Mouse (Mus musculus): ENCODE data around the gene R3hdm4. TPM values are rescaled to one million over a fixed set of nuclear protein-coding genes. Genes with fewer than 3 reads are reported as not detected.

The R3hdm4 gene
- polyA plus RNA-seq, 1 experiment from 2014 or later, result 137 TPM

DNA sequence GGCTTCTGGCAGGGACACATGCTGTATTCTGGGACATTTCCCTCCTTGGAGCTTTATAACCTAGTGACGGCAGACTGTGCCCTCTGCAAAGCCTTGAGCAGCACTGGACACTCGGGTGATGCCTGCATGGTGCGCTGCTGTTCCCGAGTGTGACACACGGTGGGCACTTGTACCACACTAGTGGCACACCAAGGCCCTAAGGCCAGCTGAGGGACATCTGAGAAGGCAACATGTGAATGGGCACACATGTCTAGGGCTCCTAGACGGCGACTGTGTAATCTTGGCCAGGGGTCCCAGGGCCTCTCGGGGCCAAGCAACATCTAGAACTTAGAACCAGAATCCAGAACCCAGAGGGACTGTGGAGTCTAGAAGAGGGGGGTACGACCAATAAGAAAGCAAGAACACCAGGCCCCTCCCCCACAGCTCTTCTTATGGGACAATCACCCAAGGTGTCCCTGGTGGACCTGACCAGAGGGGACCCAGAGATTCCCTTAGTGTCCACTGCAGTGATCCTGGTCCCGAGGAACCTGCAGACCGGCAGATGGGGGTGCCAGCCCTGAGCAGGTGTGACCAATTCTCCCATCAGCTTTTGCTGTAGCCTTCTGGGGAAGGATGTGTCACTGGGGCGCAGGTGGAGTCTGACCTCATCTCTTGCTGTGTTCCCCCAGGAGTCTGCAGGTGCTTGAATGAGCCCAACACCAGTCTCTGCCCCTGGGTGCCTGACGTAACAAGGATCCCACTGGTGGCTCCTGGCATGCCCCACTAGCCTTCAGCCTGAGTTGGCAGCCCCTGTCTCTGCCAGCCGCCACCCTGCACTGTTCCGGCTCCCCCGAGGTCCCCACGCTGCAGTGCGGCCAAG, 9.2 kb upstream of the R3hdm4 start:
- no peak overlapping the region for H3K4me2 ChIP-seq
- 87% methylated on average over 18 of the region's 18 CpGs for WGBS
- H3K27ac ChIP-seq, result no peak overlapping the region
- H3K36me3 ChIP-seq, result peaks cover 8% of the 10 kb centered on the region; the same call in 1 of the 2 replicates
- H3K4me3 ChIP-seq (replicated peaks), result no peak overlapping the region
- no peak overlapping the region for H3K9ac ChIP-seq
- H3K9me3 ChIP-seq, result no peaks in the 10 kb centered on the region
- no peak for ATAC-seq (ENCODE audit: insufficient read depth, low FRiP score, low read depth)
- H3K4me1 ChIP-seq, result peaks cover 51% of the 10 kb centered on the region
- H3K27me3 ChIP-seq (replicated peaks), result no peaks in the 10 kb centered on the region

DNA sequence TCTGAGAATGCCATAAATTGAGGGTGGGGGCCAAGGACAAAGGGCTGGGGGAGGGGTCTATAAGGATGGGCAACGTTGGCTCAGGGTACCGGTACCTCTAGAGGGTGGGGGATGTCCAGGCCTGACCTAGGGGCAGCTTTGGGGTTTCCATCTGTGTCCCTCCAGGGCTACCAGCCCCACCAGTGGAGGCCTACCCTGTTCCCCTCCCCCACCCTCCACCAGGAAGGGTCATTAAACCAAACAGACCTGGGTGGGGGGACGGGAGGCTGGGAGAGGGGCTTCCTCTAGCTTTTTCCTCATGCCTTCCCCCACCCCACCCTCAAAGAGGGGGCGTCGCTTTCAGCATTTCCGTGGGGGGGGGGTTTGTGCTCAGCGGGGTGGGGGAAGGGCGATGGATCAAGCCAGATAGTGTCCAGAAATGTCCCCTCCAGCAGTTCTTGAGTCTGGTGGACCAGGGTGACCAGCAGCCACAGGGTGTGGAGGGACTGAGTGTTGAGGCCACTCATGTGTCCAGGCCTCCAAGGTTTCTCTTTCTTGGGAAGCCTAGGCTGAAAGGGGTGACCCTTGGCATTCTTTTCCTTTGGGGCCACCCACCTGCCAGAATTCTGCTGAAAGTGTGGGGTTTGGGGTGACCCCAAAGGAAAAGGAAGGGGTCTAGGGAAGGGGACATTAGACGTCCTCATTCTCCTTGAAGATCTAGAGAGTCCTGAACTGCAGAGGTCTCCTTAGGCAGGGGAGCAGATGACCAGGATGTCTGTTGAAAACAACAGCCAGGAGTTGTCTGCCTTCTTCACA, 8.1 kb upstream of the R3hdm4 start:
- H3K36me3 ChIP-seq, result peaks cover 8% of the 10 kb centered on the region; the same call in 1 of the 2 replicates
- peak overlapping the region; percentile 92 for H3K4me2 ChIP-seq
- ATAC-seq (ENCODE audit: insufficient read depth, low FRiP score, low read depth), result no peak
- no peaks in the 10 kb centered on the region for H3K9me3 ChIP-seq
- whole genome bisulfite sequencing, result 26% methylated on average over 9 of the region's 9 CpGs
- H3K4me3 ChIP-seq (replicated peaks), result peak overlapping the region; percentile 99
- no peak overlapping the region for H3K9ac ChIP-seq
- peaks cover 47% of the 10 kb centered on the region for H3K4me1 ChIP-seq
- H3K27ac ChIP-seq, result peak overlapping the region; percentile 44
- no peaks in the 10 kb centered on the region for H3K27me3 ChIP-seq (replicated peaks)

DNA sequence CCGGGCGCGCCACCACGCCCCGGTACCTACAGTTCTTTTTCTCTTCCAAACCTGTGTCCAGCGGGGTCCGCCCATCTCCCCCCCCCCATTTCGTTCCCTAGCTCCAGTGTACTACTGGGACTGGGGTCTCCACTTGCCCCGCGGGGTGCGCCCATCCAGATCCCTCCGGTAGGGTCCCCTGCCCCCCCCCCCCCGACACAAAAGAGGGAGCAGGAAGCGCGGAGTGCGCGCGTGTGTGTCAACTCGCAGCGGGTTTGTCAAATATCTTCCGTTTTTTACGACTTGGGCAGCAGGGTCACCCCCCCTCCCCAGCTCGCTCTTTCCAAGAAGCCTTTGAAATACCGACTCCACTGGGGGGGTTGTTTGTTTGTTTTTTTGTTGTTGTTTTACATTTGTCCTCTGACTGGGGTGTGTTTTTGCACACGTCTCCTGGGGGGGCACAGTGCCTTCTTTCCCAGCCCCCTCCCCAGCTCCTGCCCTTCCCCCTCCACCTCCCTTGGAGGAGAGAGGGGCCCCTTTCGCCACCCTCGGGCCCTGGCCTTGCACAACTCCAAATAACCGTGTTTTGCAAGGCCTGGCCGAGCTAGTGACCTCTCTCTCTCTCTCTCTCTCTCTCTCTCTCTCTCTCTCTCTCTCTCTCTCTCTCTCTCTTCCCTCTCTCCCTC, 7.2 kb upstream of the R3hdm4 start:
- H3K27ac ChIP-seq, result peak overlapping the region; percentile 97
- H3K9me3 ChIP-seq, result no peaks in the 10 kb centered on the region
- WGBS, result under 1% methylated on average over 28 of the region's 29 CpGs
- peaks cover under 1% of the 10 kb centered on the region; the same call in 1 of the 2 replicates for H3K27me3 ChIP-seq (replicated peaks)
- peak overlapping the region; percentile 84; the same call in 1 of the 2 replicates for H3K9ac ChIP-seq
- ATAC-seq (ENCODE audit: insufficient read depth, low FRiP score, low read depth), result no peak
- H3K4me3 ChIP-seq (replicated peaks), result peak overlapping the region; percentile 99
- H3K4me1 ChIP-seq, result peaks cover 37% of the 10 kb centered on the region
- H3K4me2 ChIP-seq, result peak overlapping the region; percentile 92
- H3K36me3 ChIP-seq, result peaks cover 8% of the 10 kb centered on the region; the same call in 1 of the 2 replicates

DNA sequence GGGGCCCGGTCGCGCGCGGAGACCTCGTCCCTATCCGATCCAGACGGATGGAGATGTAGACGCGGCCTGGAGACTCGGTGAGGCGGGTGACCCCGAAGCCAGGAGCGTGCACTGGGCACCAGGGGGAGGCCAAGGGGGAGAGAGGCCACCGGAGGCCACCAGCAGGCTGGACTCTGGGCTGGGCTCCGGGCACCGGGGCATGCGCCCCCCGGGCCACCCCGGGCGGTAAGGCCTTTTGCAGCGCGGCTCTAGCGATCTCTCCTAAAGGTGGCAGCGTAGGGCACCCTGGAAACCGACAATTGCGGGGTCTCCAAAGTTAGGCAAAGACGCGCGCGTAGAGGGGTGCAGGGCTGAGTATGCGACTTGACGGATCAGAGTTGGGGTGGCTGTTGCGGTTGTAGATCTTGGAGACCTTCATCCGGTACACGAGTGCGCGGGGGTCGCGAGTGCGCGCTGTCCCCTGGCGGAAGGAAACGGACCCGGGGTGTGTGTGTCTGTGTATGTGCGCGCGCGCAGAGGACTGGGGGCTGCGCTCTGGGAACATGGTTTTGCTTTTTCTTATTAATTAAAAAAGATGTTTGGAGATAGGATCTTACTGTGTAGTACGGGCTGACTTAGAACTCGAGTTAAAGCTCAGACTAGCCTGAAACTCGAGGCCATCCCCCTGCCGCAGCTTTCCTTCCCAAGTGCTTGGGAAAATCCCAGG, 6.5 kb upstream of the R3hdm4 start:
- peaks cover 8% of the 10 kb centered on the region; the same call in 1 of the 2 replicates for H3K36me3 ChIP-seq
- H3K27me3 ChIP-seq (replicated peaks), result peaks cover 8% of the 10 kb centered on the region
- H3K4me1 ChIP-seq, result peaks cover 30% of the 10 kb centered on the region
- WGBS, result under 1% methylated on average over 54 of the region's 54 CpGs
- H3K4me3 ChIP-seq (replicated peaks), result peak overlapping the region; percentile 99
- peak overlapping the region; percentile 97 for H3K27ac ChIP-seq
- H3K9ac ChIP-seq, result peak overlapping the region; percentile 84
- ATAC-seq (ENCODE audit: insufficient read depth, low FRiP score, low read depth), result peak; percentile 24; the same call in 1 of the 2 replicates
- peak overlapping the region; percentile 92 for H3K4me2 ChIP-seq
- no peaks in the 10 kb centered on the region for H3K9me3 ChIP-seq

DNA sequence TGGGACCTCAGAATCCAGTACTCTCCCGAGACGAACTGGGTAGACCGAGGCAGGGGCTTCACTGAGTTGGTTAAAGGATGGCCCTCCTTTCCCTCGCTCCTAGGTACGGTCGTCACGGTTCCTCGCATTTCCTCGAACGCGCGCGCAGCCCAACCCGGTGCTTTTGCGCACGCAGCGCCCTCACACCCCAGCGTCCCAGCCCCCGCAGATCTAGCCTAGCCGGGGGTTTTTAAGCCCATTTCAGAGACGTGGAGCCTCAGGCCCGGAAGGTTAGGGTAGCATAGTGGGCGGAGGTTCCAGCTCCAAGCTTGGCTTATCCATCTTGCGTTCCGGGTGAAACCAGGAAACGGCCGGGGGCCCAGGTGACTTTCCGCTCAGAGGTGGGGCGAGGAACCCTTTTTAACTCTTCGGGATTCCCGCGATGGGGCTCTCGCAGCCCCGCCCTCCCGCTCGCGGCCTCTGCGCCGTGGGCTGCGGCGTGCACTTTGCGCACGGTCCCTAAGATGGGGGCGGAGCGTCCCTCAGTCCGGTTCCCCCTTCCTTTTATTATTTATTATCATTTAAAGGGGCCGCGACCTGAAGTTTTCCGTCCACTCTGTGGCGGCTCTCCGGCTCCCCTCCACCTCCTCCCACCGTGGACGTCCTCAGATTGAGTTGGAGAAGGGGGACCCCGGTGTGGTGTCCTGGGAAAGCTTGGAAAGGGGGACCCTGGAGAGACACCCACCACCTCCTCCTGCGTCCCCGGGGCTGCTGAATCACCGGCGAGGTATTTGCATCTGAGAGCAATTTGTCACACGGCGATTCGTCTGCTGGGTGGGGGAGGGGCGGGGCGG, 5.7 kb upstream of the R3hdm4 start, which contains the start of gene Arid3a:
TSS of gene Arid3a (plus strand) at position 553 of the 833 bp plus-strand sequence.
- ATAC-seq (ENCODE audit: insufficient read depth, low FRiP score, low read depth), result peak; percentile 81
- Histone ChIP-seq H3K4me2 (peak within 1 kb of the TSS; percentile 92), H3K4me3 (replicated peaks) (peak within 1 kb of the TSS; percentile 99), H3K27me3 (replicated peaks) (peaks cover 13% of the 10 kb centered on the region), H3K27ac (peak within 1 kb of the TSS; percentile 97), H3K4me1 (peaks cover 24% of the 10 kb centered on the region), H3K9me3 (no peaks in the 10 kb centered on the region), H3K9ac (peak within 1 kb of the TSS; percentile 84), H3K36me3 (peaks cover 3% of the 10 kb centered on the region; the same call in 1 of the 2 replicates)
- WGBS, result under 1% methylated on average over 63 of the region's 63 CpGs

DNA sequence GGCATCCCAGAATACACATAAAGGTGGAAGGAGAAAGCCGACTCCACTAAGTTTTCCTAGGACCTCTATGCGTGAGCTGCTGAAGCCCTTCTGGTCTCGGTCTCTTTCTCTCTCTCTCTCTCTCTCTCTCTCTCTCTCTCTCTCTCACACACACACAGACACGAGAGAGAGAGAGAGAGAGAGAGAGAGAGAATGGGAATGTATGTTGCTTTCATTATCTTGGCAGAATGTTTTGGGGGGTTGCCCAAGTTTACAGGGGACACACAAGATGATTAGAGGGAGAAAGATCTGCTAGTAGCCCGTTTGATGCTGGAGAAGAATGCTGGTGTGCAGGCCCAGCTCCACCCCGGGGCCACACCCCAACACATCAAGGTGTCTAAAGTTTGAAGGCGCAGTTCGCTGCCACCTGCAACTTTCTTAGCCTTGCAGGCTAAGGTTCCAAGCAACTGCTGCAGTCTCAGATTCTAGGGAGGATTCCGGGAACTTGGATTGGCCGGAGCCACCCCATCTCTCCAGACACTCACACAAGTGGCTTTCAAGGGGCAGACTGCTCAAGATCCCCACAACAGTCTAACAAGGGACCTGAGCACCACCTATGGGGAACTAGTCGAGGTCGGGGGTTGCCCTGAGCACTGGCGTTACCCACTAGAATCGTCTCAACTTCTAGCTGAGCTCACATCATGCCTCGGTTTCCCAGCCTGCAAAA, 4.9 kb upstream of the R3hdm4 start:
- H3K9ac ChIP-seq, result peak overlapping the region; percentile 54; the same call in 1 of the 2 replicates

DNA sequence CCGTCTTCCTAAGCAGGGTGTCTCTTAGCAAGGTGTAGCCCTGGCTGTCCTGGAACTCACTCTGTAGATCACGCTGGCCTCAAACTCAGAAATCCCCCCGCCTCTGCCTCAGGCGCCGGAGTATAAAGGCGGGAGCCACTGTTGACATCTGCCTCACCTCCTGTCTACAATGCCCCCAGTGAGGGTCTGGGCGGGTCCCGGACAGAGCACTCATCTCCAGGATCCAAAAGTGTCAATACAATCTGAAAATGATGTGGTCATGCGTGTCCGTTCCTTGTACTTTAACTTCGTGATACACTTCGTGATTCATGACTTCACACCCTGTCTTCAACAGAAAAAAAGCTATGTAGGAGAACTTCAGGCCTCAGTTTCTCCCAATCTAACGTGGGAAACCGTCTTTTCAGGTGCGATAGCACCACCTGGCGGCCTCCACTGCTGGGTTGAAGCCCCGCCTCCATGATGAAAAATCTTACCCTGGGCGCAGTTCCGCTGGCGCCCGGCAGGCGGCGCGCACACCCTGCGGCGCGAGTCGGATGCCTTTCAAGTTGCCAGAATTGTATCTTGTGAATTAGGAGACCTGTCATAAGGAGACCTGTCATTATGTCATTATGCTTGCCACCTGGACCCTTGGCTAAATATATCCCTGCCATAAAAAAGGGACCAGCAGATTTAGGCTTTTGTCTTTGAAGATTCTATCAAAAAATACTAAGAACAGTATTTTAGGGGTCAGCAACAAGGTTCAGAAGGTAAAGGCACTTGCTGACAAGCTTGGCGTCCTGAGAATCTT, 4.2 kb upstream of the R3hdm4 start:
- peak overlapping the region; percentile 92 for H3K4me2 ChIP-seq
- peaks cover 29% of the 10 kb centered on the region for H3K27me3 ChIP-seq (replicated peaks)
- no peak for ATAC-seq (ENCODE audit: insufficient read depth, low FRiP score, low read depth)
- H3K27ac ChIP-seq, result peak overlapping the region; percentile 2; the same call in 1 of the 2 replicates
- 11% methylated on average over 29 of the region's 29 CpGs for WGBS
- H3K9me3 ChIP-seq, result no peaks in the 10 kb centered on the region
- H3K36me3 ChIP-seq, result no peaks in the 10 kb centered on the region
- no peak overlapping the region for H3K4me3 ChIP-seq (replicated peaks)
- no peak overlapping the region for H3K9ac ChIP-seq
- H3K4me1 ChIP-seq, result peaks cover 34% of the 10 kb centered on the region

More for the DNA sequence above, 4.9 kb upstream of the R3hdm4 start:
- 9% methylated on average over 14 of the region's 15 CpGs for WGBS
- H3K4me1 ChIP-seq, result peaks cover 28% of the 10 kb centered on the region
- peak overlapping the region; percentile 97 for H3K27ac ChIP-seq
- ATAC-seq (ENCODE audit: insufficient read depth, low FRiP score, low read depth), result no peak
- peak overlapping the region; percentile 92 for H3K4me2 ChIP-seq
- peak overlapping the region; percentile 99 for H3K4me3 ChIP-seq (replicated peaks)
- peaks cover 21% of the 10 kb centered on the region for H3K27me3 ChIP-seq (replicated peaks)
- no peaks in the 10 kb centered on the region for H3K36me3 ChIP-seq
- no peaks in the 10 kb centered on the region for H3K9me3 ChIP-seq

DNA sequence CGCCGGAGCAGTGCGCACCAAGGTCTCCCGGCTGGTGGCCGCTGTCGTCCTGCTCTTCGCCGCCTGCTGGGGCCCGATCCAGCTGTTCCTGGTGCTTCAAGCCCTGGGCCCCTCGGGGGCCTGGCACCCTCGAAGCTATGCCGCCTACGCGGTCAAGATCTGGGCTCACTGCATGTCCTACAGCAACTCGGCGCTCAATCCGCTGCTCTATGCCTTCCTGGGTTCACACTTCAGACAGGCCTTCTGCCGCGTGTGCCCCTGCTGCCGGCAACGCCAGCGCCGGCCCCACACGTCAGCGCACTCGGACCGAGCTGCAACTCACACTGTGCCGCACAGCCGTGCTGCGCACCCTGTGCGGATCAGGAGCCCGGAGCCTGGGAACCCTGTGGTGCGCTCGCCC, 564 bp upstream of the R3hdm4 start:
- no peaks in the 10 kb centered on the region for H3K36me3 ChIP-seq
- WGBS, result 3% methylated on average over 34 of the region's 34 CpGs
- H3K27me3 ChIP-seq (replicated peaks), result peaks cover 55% of the 10 kb centered on the region
- no peak overlapping the region for H3K27ac ChIP-seq
- peaks cover 53% of the 10 kb centered on the region for H3K4me1 ChIP-seq
- no peak for ATAC-seq (ENCODE audit: insufficient read depth, low FRiP score, low read depth)
- no peak overlapping the region for H3K9ac ChIP-seq
- H3K9me3 ChIP-seq, result no peaks in the 10 kb centered on the region
- peak overlapping the region; percentile 53 for H3K4me2 ChIP-seq
- H3K4me3 ChIP-seq (replicated peaks), result peak overlapping the region; percentile 29

DNA sequence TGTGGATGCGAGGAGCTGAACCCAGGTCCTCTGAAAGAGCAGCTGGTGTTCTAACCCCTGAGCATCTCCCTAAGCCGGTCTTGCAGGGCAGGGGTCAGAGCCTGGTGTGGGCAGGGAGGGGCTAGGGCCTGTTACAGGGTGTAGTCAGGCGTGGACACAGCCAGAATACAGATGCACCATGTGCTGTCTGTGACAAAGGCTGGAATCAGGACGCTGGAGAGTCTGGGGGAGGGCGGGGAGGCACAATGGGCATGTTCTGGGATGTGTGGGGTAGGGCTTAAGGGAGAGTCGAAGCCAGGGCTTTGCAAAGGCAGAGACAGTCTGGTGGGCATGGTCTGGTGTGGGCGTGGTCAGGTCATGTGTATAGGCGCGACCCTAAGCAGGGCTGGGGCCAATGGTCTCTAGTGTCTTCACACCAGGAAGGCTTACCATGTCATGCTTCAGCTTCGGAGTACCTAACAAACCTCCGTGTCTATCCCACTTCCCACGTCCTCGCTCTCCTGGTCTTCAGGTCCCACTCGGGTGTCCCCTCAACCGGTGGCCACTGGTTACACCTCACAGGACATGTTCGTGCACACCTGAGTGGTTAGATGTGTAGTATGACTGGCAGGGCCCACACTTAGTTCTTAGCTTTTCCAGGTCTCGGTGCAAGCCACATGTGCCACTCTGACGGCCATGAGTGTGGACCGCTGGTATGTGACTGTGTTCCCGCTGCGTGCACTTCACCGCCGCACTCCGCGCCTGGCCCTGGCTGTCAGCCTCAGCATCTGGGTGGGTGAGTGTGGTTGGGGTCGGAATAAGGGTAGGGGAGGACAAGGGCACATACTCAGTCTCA, 735 bp downstream of the R3hdm4 start:
- 26% methylated on average over 26 of the region's 26 CpGs for WGBS
- peaks cover 54% of the 10 kb centered on the region for H3K4me1 ChIP-seq
- H3K27me3 ChIP-seq (replicated peaks), result peaks cover 55% of the 10 kb centered on the region
- no peak for ATAC-seq (ENCODE audit: insufficient read depth, low FRiP score, low read depth)
- no peak overlapping the region for H3K27ac ChIP-seq
- H3K9me3 ChIP-seq, result no peaks in the 10 kb centered on the region
- no peaks in the 10 kb centered on the region for H3K36me3 ChIP-seq
- H3K4me2 ChIP-seq, result peak overlapping the region; percentile 53
- no peak overlapping the region for H3K9ac ChIP-seq
- no peak overlapping the region for H3K4me3 ChIP-seq (replicated peaks)

All from stomach, embryonic 15.5 days (tissue).